Mouse (Mus musculus) kidney, adult 2 months (tissue): Measurements from ENCODE around the gene Enthd1.

Experiments
- CTCF ChIP-seq: fragments of 200-500 bp; conservative IDR thresholded peaks from 2 replicates; pipeline ENCODE4 v1.5.1; 2011; ENCODE audit warnings: low read depth, mild to moderate bottlenecking, control low read depth, low read length, moderate library complexity, mixed read lengths; ENCODE audit not compliant: insufficient read depth, insufficient read length
- POLR2A ChIP-seq: fragments of 200-500 bp; IDR thresholded peaks from one replicate; pipeline ENCODE4 v1.6.1; 2011; ENCODE audit warnings: low read depth, low read length, control low read depth

DNA sequence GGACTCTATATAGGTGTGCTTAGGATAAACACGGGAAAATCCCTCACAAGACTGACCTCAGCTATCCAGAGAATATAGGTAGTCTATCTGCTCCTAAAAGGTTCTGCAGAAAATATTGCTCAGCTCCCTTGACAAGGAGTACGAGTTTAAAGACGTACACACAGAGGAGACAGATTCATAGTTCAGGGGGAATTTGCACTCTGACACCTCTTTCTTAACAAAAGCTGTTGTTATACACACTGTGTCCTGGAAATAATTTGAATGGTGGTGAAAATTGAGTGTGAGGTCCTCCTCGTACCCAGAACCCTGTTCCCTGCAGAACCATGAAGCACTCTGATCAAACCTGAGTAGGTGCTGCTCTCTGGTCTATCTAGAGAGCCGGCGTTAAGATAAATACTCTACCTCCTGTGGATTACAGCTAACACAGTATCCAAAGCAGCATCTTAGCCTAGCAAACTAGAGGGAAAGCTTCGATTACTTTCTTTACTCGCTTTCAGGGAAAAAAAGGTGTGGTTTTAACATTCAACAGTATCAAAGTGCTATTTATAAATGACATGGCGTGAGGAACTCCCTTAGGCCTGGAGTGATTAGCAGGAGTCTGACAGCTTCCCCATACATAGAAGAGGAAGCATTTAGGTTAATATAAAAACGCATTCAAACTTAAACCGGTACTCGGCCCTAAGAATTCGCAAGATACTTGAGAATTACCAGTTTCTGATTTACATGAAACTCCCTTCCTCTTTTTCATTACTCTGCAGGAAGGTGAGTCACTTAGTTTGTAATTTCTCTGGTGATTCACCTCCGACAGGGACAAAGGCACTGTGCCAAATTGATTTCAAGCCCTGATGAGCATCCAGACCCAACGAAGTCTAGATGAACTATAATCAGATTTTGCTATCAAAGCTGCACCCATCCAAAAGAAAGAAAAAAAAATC lies 4.0 kb downstream of the Enthd1 start:
- TF ChIP-seq CTCF (no peak), POLR2A (no peak)
